Mouse (Mus musculus): Measurements from ENCODE around the gene Plxnd1. TPM values are rescaled to one million over a fixed set of nuclear protein-coding genes. Genes with fewer than 3 reads are reported as not detected.

Plxnd1 gene
- total and polyA plus RNA-seq, 2 experiments from 2014 or later, result 2.8 to 17.3 TPM

DNA sequence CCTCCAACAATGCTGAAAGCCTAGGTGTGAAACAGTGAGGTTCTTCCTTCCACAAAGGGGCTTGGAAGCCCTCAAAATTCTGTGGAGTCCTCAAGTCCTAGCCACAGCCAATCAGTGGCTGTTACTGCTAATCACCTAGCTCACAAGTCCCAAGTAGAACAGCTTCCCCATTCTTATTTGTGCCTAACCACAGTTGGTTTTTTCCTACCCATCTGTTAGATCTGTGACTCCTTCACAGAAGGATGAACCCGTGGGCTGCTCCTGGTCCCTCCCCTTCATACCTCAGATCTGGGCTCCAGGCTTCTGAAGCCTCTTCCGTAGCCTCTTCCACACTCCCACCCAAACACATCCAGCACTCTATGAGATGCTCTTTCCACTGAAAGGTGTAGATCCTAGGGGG lies 87.9 kb downstream of the Plxnd1 start:
- no peaks in the 10 kb centered on the region for H3K4me1 ChIP-seq (ENCODE audit: insufficient read depth, low read length)
- H3K9me3 ChIP-seq (ENCODE audit: low read length), result no peaks in the 10 kb centered on the region
- no peak for TF ChIP-seq CTCF (IDR thresholded peaks at IDR 0.05)
- H3K27me3 ChIP-seq (ENCODE audit: insufficient read depth, low read length), result no peaks in the 10 kb centered on the region
- no peak overlapping the region for H3K4me2 ChIP-seq (ENCODE audit: low read depth, low read length, poor library complexity, severe bottlenecking)
- DNase-seq (ENCODE audit: low spot score) (no peak), ATAC-seq (ENCODE audit: low FRiP score) (no peak)
- 90% methylated on average over 2 of the region's 2 CpGs for WGBS
- H3K27ac ChIP-seq (ENCODE audit: low read depth, low read length), result no peak overlapping the region
- peaks cover 46% of the 10 kb centered on the region for H3K36me3 ChIP-seq (ENCODE audit: insufficient read depth, low read length)
- H3K9ac ChIP-seq (replicated peaks; ENCODE audit: low read length, poor library complexity, severe bottlenecking), result no peak overlapping the region
- H3K4me3 ChIP-seq (ENCODE audit: low read depth, low read length), result no peak overlapping the region

DNA sequence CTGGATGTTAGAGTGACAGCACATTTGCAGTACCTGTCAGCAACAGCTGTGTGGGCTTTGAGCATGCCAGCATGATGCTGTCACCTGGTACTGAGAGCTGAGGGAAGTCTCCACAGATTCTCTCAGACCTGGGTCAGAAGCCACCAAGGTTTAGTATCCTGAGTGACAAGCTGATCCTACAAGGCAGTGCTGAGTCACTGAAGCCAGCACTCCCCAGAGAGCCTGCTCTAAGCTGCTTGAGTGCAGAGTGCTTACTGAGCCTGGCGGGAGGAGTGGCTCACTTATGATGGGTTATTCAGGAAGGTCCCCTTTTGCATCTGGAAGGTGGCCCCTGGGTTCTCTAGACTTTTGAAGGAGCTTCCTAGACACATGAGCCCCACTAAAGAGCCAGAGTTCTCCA lies 88.3 kb downstream of the Plxnd1 start:
- 91% methylated on average over 1 of the region's 1 CpGs for WGBS
- DNase-seq (ENCODE audit: low spot score) (no peak), ATAC-seq (ENCODE audit: low FRiP score) (no peak)
- no peak for TF ChIP-seq CTCF (IDR thresholded peaks at IDR 0.05)
- no peaks in the 10 kb centered on the region for H3K27me3 ChIP-seq (ENCODE audit: insufficient read depth, low read length)
- no peak overlapping the region for H3K27ac ChIP-seq (ENCODE audit: low read depth, low read length)
- H3K4me3 ChIP-seq (ENCODE audit: low read depth, low read length), result no peak overlapping the region
- H3K9ac ChIP-seq (replicated peaks; ENCODE audit: low read length, poor library complexity, severe bottlenecking), result no peak overlapping the region
- H3K9me3 ChIP-seq (ENCODE audit: low read length), result no peaks in the 10 kb centered on the region
- H3K4me2 ChIP-seq (ENCODE audit: low read depth, low read length, poor library complexity, severe bottlenecking), result no peak overlapping the region
- H3K36me3 ChIP-seq (ENCODE audit: insufficient read depth, low read length), result peaks cover 46% of the 10 kb centered on the region
- no peaks in the 10 kb centered on the region for H3K4me1 ChIP-seq (ENCODE audit: insufficient read depth, low read length)

DNA sequence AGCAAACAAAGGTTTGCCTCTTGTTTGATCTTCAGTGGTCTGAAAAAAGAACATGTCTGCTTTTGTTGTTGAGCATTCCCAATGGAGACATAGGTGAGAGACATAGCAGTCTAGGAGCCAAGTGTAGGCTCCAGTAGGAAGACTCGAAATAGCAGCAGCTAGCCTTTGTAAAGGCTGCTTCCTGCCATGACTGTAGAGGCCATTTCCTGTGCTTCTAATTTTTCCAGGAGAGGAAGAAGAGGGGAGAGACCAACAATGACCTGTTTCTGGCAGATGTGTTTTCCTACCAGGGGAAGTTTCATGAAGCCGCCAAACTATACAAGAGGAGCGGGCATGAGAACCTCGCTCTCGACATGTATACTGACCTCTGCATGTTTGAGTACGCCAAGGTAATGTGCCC lies 89.2 kb downstream of the Plxnd1 start:
- Histone ChIP-seq H3K27ac (ENCODE audit: low read depth, low read length) (no peak overlapping the region), H3K4me2 (ENCODE audit: low read depth, low read length, poor library complexity, severe bottlenecking) (no peak overlapping the region), H3K36me3 (ENCODE audit: insufficient read depth, low read length) (peaks cover 46% of the 10 kb centered on the region), H3K4me3 (ENCODE audit: low read depth, low read length) (no peak overlapping the region), H3K9me3 (ENCODE audit: low read length) (no peaks in the 10 kb centered on the region), H3K4me1 (ENCODE audit: insufficient read depth, low read length) (no peaks in the 10 kb centered on the region), H3K27me3 (ENCODE audit: insufficient read depth, low read length) (no peaks in the 10 kb centered on the region), H3K9ac (replicated peaks; ENCODE audit: low read length, poor library complexity, severe bottlenecking) (no peak overlapping the region)
- no peak for ATAC-seq (ENCODE audit: low FRiP score)
- 91% methylated on average over 6 of the region's 6 CpGs for WGBS
- no peak for DNase-seq (ENCODE audit: low spot score)
- TF ChIP-seq CTCF (IDR thresholded peaks at IDR 0.05), result no peak

Other genes with a start within 250 kb of the Plxnd1 start
- gene Tmem40, start 232.6 kb downstream of the Plxnd1 start, total RNA-seq (2014; rRNA removed), result 0.99 and 1.5 TPM in 2 replicates
- 1.5 TPM in 2 replicates for gene Tmem40, start 232.6 kb downstream of the Plxnd1 start, polyA plus RNA-seq (2015; fragmentation: Nextera tagmentation; extraction: Ambion mirVana)
- gene Cand2, start 220.5 kb downstream of the Plxnd1 start, total RNA-seq (2014; rRNA removed), result 9.3 and 10.2 TPM in 2 replicates
- gene Cand2, start 220.5 kb downstream of the Plxnd1 start, polyA plus RNA-seq (2015; fragmentation: Nextera tagmentation; extraction: Ambion mirVana), result 4.2 and 4.3 TPM in 2 replicates
- gene Rpl32, start 186.3 kb downstream of the Plxnd1 start, total RNA-seq (2014; rRNA removed), result 768 and 939 TPM in 2 replicates
- 982 and 1,027 TPM in 2 replicates for gene Rpl32, start 186.3 kb downstream of the Plxnd1 start, polyA plus RNA-seq (2015; fragmentation: Nextera tagmentation; extraction: Ambion mirVana)
- gene Efcab12, start 156.6 kb downstream of the Plxnd1 start, total RNA-seq (2014; rRNA removed), result 3.2 and 3.8 TPM in 2 replicates
- 1.5 and 2.1 TPM in 2 replicates for gene Efcab12, start 156.6 kb downstream of the Plxnd1 start, polyA plus RNA-seq (2015; fragmentation: Nextera tagmentation; extraction: Ambion mirVana)
- 4.8 and 5.8 TPM in 2 replicates for gene Mbd4, start 141.6 kb downstream of the Plxnd1 start, total RNA-seq (2014; rRNA removed)
- gene Mbd4, start 141.6 kb downstream of the Plxnd1 start, polyA plus RNA-seq (2015; fragmentation: Nextera tagmentation; extraction: Ambion mirVana), result 4.1 and 5.2 TPM in 2 replicates
- gene Ift122, start 141.5 kb downstream of the Plxnd1 start, total RNA-seq (2014; rRNA removed), result 31.7 and 42.7 TPM in 2 replicates
- 22.6 and 24.3 TPM in 2 replicates for gene Ift122, start 141.5 kb downstream of the Plxnd1 start, polyA plus RNA-seq (2015; fragmentation: Nextera tagmentation; extraction: Ambion mirVana)
- 0.11 TPM in 1 of 2 replicates, not detected in the other for gene Rho, start 63.3 kb downstream of the Plxnd1 start, total RNA-seq (2014; rRNA removed)
- 0.12 and 0.39 TPM in 2 replicates for gene Rho, start 63.3 kb downstream of the Plxnd1 start, polyA plus RNA-seq (2015; fragmentation: Nextera tagmentation; extraction: Ambion mirVana)
- not detected in 2 replicates for gene H1foo, start 50.1 kb downstream of the Plxnd1 start, total RNA-seq (2014; rRNA removed)
- not detected in 2 replicates for gene H1foo, start 50.1 kb downstream of the Plxnd1 start, polyA plus RNA-seq (2015; fragmentation: Nextera tagmentation; extraction: Ambion mirVana)
- gene Tmcc1, start 198.5 kb upstream of the Plxnd1 start, total RNA-seq (2014; rRNA removed), result 40.9 and 48.3 TPM in 2 replicates
- 11.6 and 11.8 TPM in 2 replicates for gene Tmcc1, start 198.5 kb upstream of the Plxnd1 start, polyA plus RNA-seq (2015; fragmentation: Nextera tagmentation; extraction: Ambion mirVana)
- gene Washc2, start 213.0 kb upstream of the Plxnd1 start, total RNA-seq (2014; rRNA removed), result 79.5 and 85.2 TPM in 2 replicates
- gene Washc2, start 213.0 kb upstream of the Plxnd1 start, polyA plus RNA-seq (2015; fragmentation: Nextera tagmentation; extraction: Ambion mirVana), result 65.5 and 68.3 TPM in 2 replicates